ENCODE assay signal across 20 mouse cellular contexts in the genomic region with DNA sequence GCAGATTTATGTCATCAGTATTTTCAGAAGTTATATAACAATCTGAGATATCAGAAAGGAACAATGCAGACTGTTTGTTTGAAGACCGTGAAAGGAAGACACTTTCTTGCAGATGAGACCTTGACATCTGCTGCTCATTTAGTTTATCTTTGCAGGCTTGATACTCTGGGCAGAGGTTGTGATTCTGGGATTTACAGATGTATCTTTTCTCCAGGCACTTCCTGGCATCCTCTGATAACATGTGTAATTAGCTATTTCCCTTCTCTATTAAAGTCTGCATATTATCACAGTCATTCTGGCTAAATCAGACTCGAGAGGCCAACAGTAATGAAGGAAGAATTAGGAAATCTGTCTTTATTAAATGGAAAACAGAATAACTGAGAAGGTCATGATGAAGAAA.
"Had no signal": no experiment of that assay in that cellular context is flagged by ENCODE, and none has a peak within 500 bp of the region (broad histone marks: within the 10 kb centered on the region; RNA-seq: fewer than 3 reads in every experiment).

No protein-coding gene starts in this region.

- H3K9me3 ChIP-seq: kidney, embryonic 15.5 days; liver, embryonic 12.5 days; liver, embryonic 15.5 days; midbrain, embryonic 10.5 days; midbrain, embryonic 13.5 days; neural tube, embryonic 13.5 days; stomach, embryonic 15.5 days had no signal

- ATAC-seq: liver, embryonic 12.5 days; midbrain, embryonic 13.5 days; midbrain, embryonic 16.5 days had no signal

- H3K36me3 ChIP-seq: kidney, embryonic 15.5 days; liver, embryonic 12.5 days; liver, embryonic 15.5 days; midbrain, embryonic 10.5 days; midbrain, embryonic 13.5 days; neural tube, embryonic 13.5 days; stomach, embryonic 15.5 days had no signal

- H3K4me2 ChIP-seq: kidney, embryonic 15.5 days; liver, embryonic 12.5 days; liver, embryonic 15.5 days; midbrain, embryonic 13.5 days; neural tube, embryonic 13.5 days; stomach, embryonic 15.5 days had no signal

- H3K4me1 ChIP-seq: kidney, embryonic 15.5 days; liver, embryonic 12.5 days; liver, embryonic 15.5 days; megakaryocyte, embryonic 14.5 days; midbrain, embryonic 10.5 days; midbrain, embryonic 13.5 days; stomach, embryonic 15.5 days had no signal

- H3K4me3 ChIP-seq: kidney, embryonic 15.5 days; layer of hippocampus, adult 2 months; left cerebral cortex, adult 2 months; liver, embryonic 12.5 days; liver, embryonic 15.5 days; megakaryocyte, embryonic 14.5 days; midbrain, embryonic 10.5 days; midbrain, embryonic 13.5 days; myocyte; neural tube, embryonic 13.5 days; stomach, embryonic 15.5 days had no signal

- H3K27ac ChIP-seq: kidney, embryonic 15.5 days; layer of hippocampus, adult 2 months; left cerebral cortex, adult 2 months; liver, embryonic 12.5 days; liver, embryonic 15.5 days; midbrain, embryonic 10.5 days; midbrain, embryonic 13.5 days; neural tube, embryonic 13.5 days; stomach, embryonic 15.5 days had no signal

- DNase-seq: kidney, adult 11 months; kidney, adult 8-10 months; kidney, postnatal 25 days; layer of hippocampus, postnatal 36 days; retina, postnatal 1 day; right cerebral cortex, postnatal 25 days; spleen, adult 18-20 months; thymus, postnatal 4 days had no signal

- H3K9ac ChIP-seq: kidney, embryonic 15.5 days; liver, embryonic 12.5 days; liver, embryonic 15.5 days; midbrain, embryonic 13.5 days; neural tube, embryonic 13.5 days; stomach, embryonic 15.5 days had no signal

- H3K27me3 ChIP-seq: kidney, embryonic 15.5 days; liver, embryonic 12.5 days; liver, embryonic 15.5 days; megakaryocyte, embryonic 14.5 days; midbrain, embryonic 13.5 days; neural tube, embryonic 13.5 days; stomach, embryonic 15.5 days had no signal
